ENCODE assay signal across 8 mouse cellular contexts in the genomic region with DNA sequence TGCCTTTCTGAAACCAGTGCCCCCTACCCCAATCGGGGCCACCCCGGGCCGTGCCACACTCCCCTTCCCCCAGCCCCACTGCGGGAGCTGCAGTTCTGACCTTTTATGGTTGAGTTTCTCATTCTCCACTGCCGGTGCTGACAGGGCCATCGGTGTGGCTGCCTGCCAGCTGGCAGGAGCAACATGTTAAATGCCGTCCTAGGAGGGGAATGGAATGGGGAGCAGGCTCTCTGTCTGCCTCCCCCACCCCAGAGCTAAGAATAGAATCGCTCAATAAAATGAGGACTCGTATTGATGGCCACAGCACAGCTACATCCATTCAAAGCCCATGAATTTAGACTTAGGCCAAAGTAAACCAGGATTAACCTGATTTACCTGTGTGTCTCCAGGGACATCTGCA.
A peak's percentile ranks its signal among the peaks of the same experiment; 100 is the strongest.
DNase-seq lines count a peak whose midpoint lies in the region; ATAC-seq and TF ChIP-seq lines count a peak whose summit lies in the region.

No protein-coding gene starts in this region.

- TF ChIP-seq CTCF in lung, embryonic 14.5 days (IDR thresholded peaks at IDR 0.05; ENCODE audit: low read depth) = no peak

- 8% methylated on average over 9 of the region's 9 CpGs for WGBS in lung, embryonic 14.5 days

- peaks cover 66% of the 10 kb centered on the region for H3K36me3 ChIP-seq in lung, embryonic 14.5 days (ENCODE audit: insufficient read depth)

- H3K4me1 ChIP-seq in lung, embryonic 14.5 days (ENCODE audit: insufficient read depth) = peaks cover 50% of the 10 kb centered on the region

- ATAC-seq in lung, embryonic 14.5 days (ENCODE audit: insufficient read depth) = peak; percentile 89

- H3K4me3 ChIP-seq in lung, embryonic 14.5 days (ENCODE audit: low read depth, low read length) = no peak overlapping the region

- no peaks in the 10 kb centered on the region for H3K27me3 ChIP-seq in lung, embryonic 14.5 days (ENCODE audit: insufficient read depth, low read length)

- H3K4me2 ChIP-seq in lung, embryonic 14.5 days = peak overlapping the region; percentile 7; the same call in 1 of the 2 replicates

- DNase-seq in 3134 (ENCODE audit: extremely low read depth, insufficient read length, low spot score) = peak; percentile 38
- DNase-seq in adrenal gland, adult 18-20 months (ENCODE audit: low spot score in 2 of 2) = peak; percentile 68 to 75
- peak; percentile 99 for DNase-seq in heart, adult 11 months
- peak; percentile 82 for DNase-seq in kidney, adult 18-20 months
- peak; percentile 97 for DNase-seq in lung, embryonic 14.5 days
- DNase-seq in testis, postnatal 14 days (ENCODE audit: low spot score) = peak; percentile 79
- no peak for DNase-seq in layer of hippocampus, adult 18-20 months (ENCODE audit: low spot score in 2 of 2)
- no peak for DNase-seq in right cerebral cortex, postnatal 25 days

- no peak overlapping the region for H3K9ac ChIP-seq in lung, embryonic 14.5 days

- no peaks in the 10 kb centered on the region for H3K9me3 ChIP-seq in lung, embryonic 14.5 days (ENCODE audit: low read depth, low read length)

- peak overlapping the region; percentile 92 for H3K27ac ChIP-seq in lung, embryonic 14.5 days (ENCODE audit: low read depth)

Comparison
In these comparisons a context has a peak if more than half of its experiments do, and no peak if none do; other contexts are left out.
1. DNase-seq: peak in 3134 (single experiment), adrenal gland, adult 18-20 months (2 of 2), heart, adult 11 months (single experiment), kidney, adult 18-20 months (single experiment), lung, embryonic 14.5 days (single experiment) and testis, postnatal 14 days (single experiment); none in layer of hippocampus, adult 18-20 months (0 of 2) and right cerebral cortex, postnatal 25 days (single experiment).